Mouse (Mus musculus): ENCODE results near the gene Arhgap8. TPM values are rescaled to one million over a fixed set of nuclear protein-coding genes. Genes with fewer than 3 reads are reported as not detected.
"Not testable (repeated sequence)": the region's sequence is repeated elsewhere in the genome, so short reads cannot be mapped to it uniquely, and the experiment has no call there.

The Arhgap8 gene
- polyA plus RNA-seq, 1 experiment from 2014 or later, result 0.37 TPM

GRCm38 (mm10) chr15:84703992-84704391, 15.9 kb upstream of the Arhgap8 start:
- no peaks in the 10 kb centered on the region for H3K36me3 ChIP-seq (ENCODE audit: control insufficient read depth, insufficient read depth, low read length)
- 82% methylated on average over 7 of the region's 7 CpGs for WGBS
- no peak overlapping the region for H3K27ac ChIP-seq (ENCODE audit: low read depth, low read length)
- no peaks in the 10 kb centered on the region for H3K27me3 ChIP-seq (replicated peaks; ENCODE audit: control insufficient read depth, insufficient read depth, low read length)
- no peak overlapping the region for H3K4me3 ChIP-seq (ENCODE audit: low read depth, low read length)
- H3K4me2 ChIP-seq (ENCODE audit: low read length), result no peak overlapping the region
- ATAC-seq (no peak), DNase-seq (ENCODE audit: low spot score) (no peak)
- H3K4me1 ChIP-seq (ENCODE audit: control insufficient read depth, insufficient read depth, low read length), result no peaks in the 10 kb centered on the region
- no peaks in the 10 kb centered on the region for H3K9me3 ChIP-seq (replicated peaks; ENCODE audit: control insufficient read depth, low read length)
- no peak overlapping the region for H3K9ac ChIP-seq (ENCODE audit: low read length)

GRCm38 (mm10) chr15:84705351-84705901, 14.4 kb upstream of the Arhgap8 start:
- WGBS, result 87% methylated on average over 6 of the region's 6 CpGs
- H3K4me2 ChIP-seq (ENCODE audit: low read length), result no peak overlapping the region
- H3K4me1 ChIP-seq (ENCODE audit: control insufficient read depth, insufficient read depth, low read length), result no peaks in the 10 kb centered on the region
- no peak overlapping the region for H3K4me3 ChIP-seq (ENCODE audit: low read depth, low read length)
- H3K9me3 ChIP-seq (replicated peaks; ENCODE audit: control insufficient read depth, low read length), result no peaks in the 10 kb centered on the region
- no peaks in the 10 kb centered on the region for H3K27me3 ChIP-seq (replicated peaks; ENCODE audit: control insufficient read depth, insufficient read depth, low read length)
- ATAC-seq (no peak), DNase-seq (ENCODE audit: low spot score) (no peak)
- no peak overlapping the region for H3K9ac ChIP-seq (ENCODE audit: low read length)
- no peak overlapping the region for H3K27ac ChIP-seq (ENCODE audit: low read depth, low read length)
- no peaks in the 10 kb centered on the region for H3K36me3 ChIP-seq (ENCODE audit: control insufficient read depth, insufficient read depth, low read length)

GRCm38 (mm10) chr15:84706983-84707619, 12.8 kb upstream of the Arhgap8 start:
- Histone ChIP-seq H3K9ac (ENCODE audit: low read length) (no peak overlapping the region), H3K27me3 (replicated peaks; ENCODE audit: control insufficient read depth, insufficient read depth, low read length) (no peaks in the 10 kb centered on the region), H3K36me3 (ENCODE audit: control insufficient read depth, insufficient read depth, low read length) (no peaks in the 10 kb centered on the region), H3K4me2 (ENCODE audit: low read length) (no peak overlapping the region), H3K4me3 (ENCODE audit: low read depth, low read length) (no peak overlapping the region), H3K27ac (ENCODE audit: low read depth, low read length) (no peak overlapping the region), H3K9me3 (replicated peaks; ENCODE audit: control insufficient read depth, low read length) (no peaks in the 10 kb centered on the region), H3K4me1 (ENCODE audit: control insufficient read depth, insufficient read depth, low read length) (no peaks in the 10 kb centered on the region)
- 84% methylated on average over 6 of the region's 6 CpGs for WGBS
- DNase-seq (ENCODE audit: low spot score) (no peak), ATAC-seq (no peak)

- no peaks in the 10 kb centered on the region for H3K27me3 ChIP-seq (replicated peaks; ENCODE audit: control insufficient read depth, insufficient read depth, low read length)
- 75% methylated on average over 14 of the region's 14 CpGs for WGBS
- H3K4me1 ChIP-seq (ENCODE audit: control insufficient read depth, insufficient read depth, low read length), result 0 out of 2 replicates have a peak, but pooled peaks cover 6% of the 10 kb centered on the region
- H3K36me3 ChIP-seq (ENCODE audit: control insufficient read depth, insufficient read depth, low read length), result no peaks in the 10 kb centered on the region
- H3K9ac ChIP-seq (ENCODE audit: low read length), result no peak overlapping the region
- H3K4me2 ChIP-seq (ENCODE audit: low read length), result no peak overlapping the region
- ATAC-seq, result no peak
- H3K27ac ChIP-seq (ENCODE audit: low read depth, low read length), result no peak overlapping the region
- no peaks in the 10 kb centered on the region for H3K9me3 ChIP-seq (replicated peaks; ENCODE audit: control insufficient read depth, low read length)
- H3K4me3 ChIP-seq (ENCODE audit: low read depth, low read length), result no peak overlapping the region
- peak; percentile 18 for DNase-seq (ENCODE audit: low spot score)
Observed at GRCm38 (mm10) chr15:84712566-84713405, 7.1 kb upstream of the Arhgap8 start.

- Histone ChIP-seq H3K27me3 (replicated peaks; ENCODE audit: control insufficient read depth, insufficient read depth, low read length) (peaks cover 10% of the 10 kb centered on the region; the same call in 1 of the 2 replicates), H3K4me2 (ENCODE audit: low read length) (peak overlapping the region; percentile 36), H3K4me1 (ENCODE audit: control insufficient read depth, insufficient read depth, low read length) (peaks cover 6% of the 10 kb centered on the region; the same call in 1 of the 2 replicates), H3K9ac (ENCODE audit: low read length) (peak overlapping the region; percentile 38), H3K9me3 (replicated peaks; ENCODE audit: control insufficient read depth, low read length) (no peaks in the 10 kb centered on the region), H3K4me3 (ENCODE audit: low read depth, low read length) (0 out of 2 replicates have a peak overlapping the region, but pooled peaks have one; percentile 2), H3K27ac (ENCODE audit: low read depth, low read length) (peak overlapping the region; percentile 40; the same call in 1 of the 2 replicates), H3K36me3 (ENCODE audit: control insufficient read depth, insufficient read depth, low read length) (no peaks in the 10 kb centered on the region)
- ATAC-seq (peak; percentile 69; the same call in 1 of the 2 replicates), DNase-seq (ENCODE audit: low spot score) (peak; percentile 77)
- WGBS, result 1% methylated on average over 17 of the region's 17 CpGs
Observed at GRCm38 (mm10) chr15:84714730-84715129, 5.1 kb upstream of the Arhgap8 start.

GRCm38 (mm10) chr15:84715132-84715531, 4.7 kb upstream of the Arhgap8 start:
- Histone ChIP-seq H3K9me3 (replicated peaks; ENCODE audit: control insufficient read depth, low read length) (no peaks in the 10 kb centered on the region), H3K27me3 (replicated peaks; ENCODE audit: control insufficient read depth, insufficient read depth, low read length) (peaks cover 14% of the 10 kb centered on the region), H3K9ac (ENCODE audit: low read length) (peak overlapping the region; percentile 38), H3K36me3 (ENCODE audit: control insufficient read depth, insufficient read depth, low read length) (no peaks in the 10 kb centered on the region), H3K4me1 (ENCODE audit: control insufficient read depth, insufficient read depth, low read length) (peaks cover 10% of the 10 kb centered on the region; the same call in 1 of the 2 replicates), H3K4me3 (ENCODE audit: low read depth, low read length) (0 out of 2 replicates have a peak overlapping the region, but pooled peaks have one; percentile 2), H3K27ac (ENCODE audit: low read depth, low read length) (peak overlapping the region; percentile 15; the same call in 1 of the 2 replicates), H3K4me2 (ENCODE audit: low read length) (peak overlapping the region; percentile 36)
- DNase-seq (ENCODE audit: low spot score), result no peak
- ATAC-seq, result no peak; the same call in 1 of the 2 replicates
- WGBS, result 38% methylated on average over 11 of the region's 11 CpGs

- H3K9ac ChIP-seq (ENCODE audit: low read length); H3K9me3 ChIP-seq (replicated peaks; ENCODE audit: control insufficient read depth, low read length); H3K4me3 ChIP-seq (ENCODE audit: low read depth, low read length); ATAC-seq; H3K36me3 ChIP-seq (ENCODE audit: control insufficient read depth, insufficient read depth, low read length); H3K27ac ChIP-seq (ENCODE audit: low read depth, low read length); H3K4me2 ChIP-seq (ENCODE audit: low read length); DNase-seq (ENCODE audit: low spot score): not testable (repeated sequence)
- 68% methylated on average over 6 of the region's 6 CpGs for WGBS
- H3K4me1 ChIP-seq (ENCODE audit: control insufficient read depth, insufficient read depth, low read length), result peaks cover 13% of the 10 kb centered on the region; the same call in 1 of the 2 replicates
- peaks cover 27% of the 10 kb centered on the region for H3K27me3 ChIP-seq (replicated peaks; ENCODE audit: control insufficient read depth, insufficient read depth, low read length)
Observed at GRCm38 (mm10) chr15:84717570-84718270, 2.1 kb upstream of the Arhgap8 start.

- 66% methylated on average over 3 of the region's 3 CpGs for WGBS
- H3K9me3 ChIP-seq (replicated peaks; ENCODE audit: control insufficient read depth, low read length), result no peaks in the 10 kb centered on the region
- ATAC-seq (no peak), DNase-seq (ENCODE audit: low spot score) (no peak)
- no peak overlapping the region for H3K27ac ChIP-seq (ENCODE audit: low read depth, low read length)
- H3K4me1 ChIP-seq (ENCODE audit: control insufficient read depth, insufficient read depth, low read length), result peaks cover 13% of the 10 kb centered on the region; the same call in 1 of the 2 replicates
- H3K4me2 ChIP-seq (ENCODE audit: low read length), result no peak overlapping the region
- H3K36me3 ChIP-seq (ENCODE audit: control insufficient read depth, insufficient read depth, low read length), result no peaks in the 10 kb centered on the region
- H3K27me3 ChIP-seq (replicated peaks; ENCODE audit: control insufficient read depth, insufficient read depth, low read length), result peaks cover 27% of the 10 kb centered on the region
- no peak overlapping the region for H3K4me3 ChIP-seq (ENCODE audit: low read depth, low read length)
- H3K9ac ChIP-seq (ENCODE audit: low read length), result no peak overlapping the region
Observed at GRCm38 (mm10) chr15:84718785-84719184, 1.1 kb upstream of the Arhgap8 start.
